Mouse (Mus musculus): ENCODE data around the gene Itfg2. TPM values are rescaled to one million over a fixed set of nuclear protein-coding genes. Genes with fewer than 3 reads are reported as not detected.

Itfg2 gene
- polyA plus RNA-seq, 2 experiments, result 29.0 to 34.5 TPM

- no peak for TF ChIP-seq POLR2A (IDR thresholded peaks at IDR 0.05; ENCODE audit: borderline replicate concordance, extremely low read depth, insufficient read depth, insufficient read length)
- WGBS, result 79% methylated on average over 16 of the region's 16 CpGs
- H3K4me2 ChIP-seq (replicated peaks; ENCODE audit: low read depth, low read length, severe bottlenecking), result no peak overlapping the region
- no peaks in the 10 kb centered on the region for H3K4me1 ChIP-seq (ENCODE audit: control insufficient read depth, insufficient read depth, low read length)
- ATAC-seq (ENCODE audit: low FRiP score, low read depth) (no peak), DNase-seq (ENCODE audit: low spot score) (no peak)
- H3K27me3 ChIP-seq (ENCODE audit: control insufficient read depth, insufficient read depth, low read length), result no peaks in the 10 kb centered on the region
- H3K9me3 ChIP-seq (ENCODE audit: control insufficient read depth, low read length), result no peaks in the 10 kb centered on the region
- H3K9ac ChIP-seq (ENCODE audit: low read depth, low read length, severe bottlenecking), result no peak overlapping the region
- H3K36me3 ChIP-seq (ENCODE audit: control insufficient read depth, insufficient read depth, low read length), result peaks cover 12% of the 10 kb centered on the region; the same call in 1 of the 2 replicates
- no peak overlapping the region for H3K4me3 ChIP-seq (replicated peaks; ENCODE audit: low read length)
- no peak overlapping the region for H3K27ac ChIP-seq (replicated peaks; ENCODE audit: low read depth, low read length)
Measured at GRCm38 (mm10) chr6:128379636-128380035, 45.1 kb downstream of the Itfg2 start.

- Histone ChIP-seq H3K36me3 (ENCODE audit: control insufficient read depth, insufficient read depth, low read length) (peaks cover 43% of the 10 kb centered on the region), H3K4me2 (replicated peaks; ENCODE audit: low read depth, low read length, severe bottlenecking) (no peak overlapping the region), H3K4me3 (replicated peaks; ENCODE audit: low read length) (no peak overlapping the region), H3K4me1 (ENCODE audit: control insufficient read depth, insufficient read depth, low read length) (no peaks in the 10 kb centered on the region), H3K9ac (ENCODE audit: low read depth, low read length, severe bottlenecking) (no peak overlapping the region), H3K27ac (replicated peaks; ENCODE audit: low read depth, low read length) (no peak overlapping the region), H3K27me3 (ENCODE audit: control insufficient read depth, insufficient read depth, low read length) (no peaks in the 10 kb centered on the region), H3K9me3 (ENCODE audit: control insufficient read depth, low read length) (no peaks in the 10 kb centered on the region)
- ATAC-seq (ENCODE audit: low FRiP score, low read depth) (no peak), DNase-seq (ENCODE audit: low spot score) (no peak)
- 81% methylated on average over 17 of the region's 17 CpGs for WGBS
- TF ChIP-seq POLR2A (IDR thresholded peaks at IDR 0.05; ENCODE audit: borderline replicate concordance, extremely low read depth, insufficient read depth, insufficient read length), result no peak
Measured at GRCm38 (mm10) chr6:128376371-128377085, 48.2 kb downstream of the Itfg2 start.

GRCm38 (mm10) chr6:128375192-128375591 lies 49.5 kb downstream of the Itfg2 start, which contains the start of the genes Tex52 and Gm44596:
Gene Tex52, plus strand, starts transcription at chr6:128375456.
Gene Gm44596, plus strand, starts transcription at chr6:128375503.
- TF ChIP-seq POLR2A (IDR thresholded peaks at IDR 0.05; ENCODE audit: borderline replicate concordance, extremely low read depth, insufficient read depth, insufficient read length), result no peak
- no peak within 1 kb of the TSS for H3K9ac ChIP-seq (ENCODE audit: low read depth, low read length, severe bottlenecking)
- DNase-seq (ENCODE audit: low spot score) (no peak), ATAC-seq (ENCODE audit: low FRiP score, low read depth) (peak; percentile 77)
- H3K4me2 ChIP-seq (replicated peaks; ENCODE audit: low read depth, low read length, severe bottlenecking), result no peak within 1 kb of the TSS
- no peaks in the 10 kb centered on the region for H3K27me3 ChIP-seq (ENCODE audit: control insufficient read depth, insufficient read depth, low read length)
- H3K9me3 ChIP-seq (ENCODE audit: control insufficient read depth, low read length), result no peaks in the 10 kb centered on the region
- WGBS, result 60% methylated on average over 6 of the region's 6 CpGs
- no peak within 1 kb of the TSS for H3K27ac ChIP-seq (replicated peaks; ENCODE audit: low read depth, low read length)
- peaks cover 56% of the 10 kb centered on the region for H3K36me3 ChIP-seq (ENCODE audit: control insufficient read depth, insufficient read depth, low read length)
- H3K4me3 ChIP-seq (replicated peaks; ENCODE audit: low read length), result no peak within 1 kb of the TSS
- H3K4me1 ChIP-seq (ENCODE audit: control insufficient read depth, insufficient read depth, low read length), result no peaks in the 10 kb centered on the region

- H3K36me3 ChIP-seq (ENCODE audit: control insufficient read depth, insufficient read depth, low read length), result peaks cover 91% of the 10 kb centered on the region
- no peak overlapping the region for H3K9ac ChIP-seq (ENCODE audit: low read depth, low read length, severe bottlenecking)
- H3K27ac ChIP-seq (replicated peaks; ENCODE audit: low read depth, low read length), result no peak overlapping the region
- ATAC-seq (ENCODE audit: low FRiP score, low read depth), result no peak
- no peak for TF ChIP-seq POLR2A (IDR thresholded peaks at IDR 0.05; ENCODE audit: borderline replicate concordance, extremely low read depth, insufficient read depth, insufficient read length)
- no peak for DNase-seq (ENCODE audit: low spot score)
- no peak overlapping the region for H3K4me2 ChIP-seq (replicated peaks; ENCODE audit: low read depth, low read length, severe bottlenecking)
- H3K9me3 ChIP-seq (ENCODE audit: control insufficient read depth, low read length), result no peaks in the 10 kb centered on the region
- no peak overlapping the region for H3K4me3 ChIP-seq (replicated peaks; ENCODE audit: low read length)
- 95% methylated on average over 5 of the region's 5 CpGs for WGBS
- no peaks in the 10 kb centered on the region for H3K4me1 ChIP-seq (ENCODE audit: control insufficient read depth, insufficient read depth, low read length)
- H3K27me3 ChIP-seq (ENCODE audit: control insufficient read depth, insufficient read depth, low read length), result no peaks in the 10 kb centered on the region
Measured at GRCm38 (mm10) chr6:128370040-128370439, 54.7 kb downstream of the Itfg2 start.

- no peak overlapping the region for H3K9ac ChIP-seq (ENCODE audit: low read depth, low read length, severe bottlenecking)
- DNase-seq (ENCODE audit: low spot score), result no peak
- peaks cover 55% of the 10 kb centered on the region for H3K36me3 ChIP-seq (ENCODE audit: control insufficient read depth, insufficient read depth, low read length)
Measured at GRCm38 (mm10) chr6:128366466-128366865, 58.3 kb downstream of the Itfg2 start.

More at GRCm38 (mm10) chr6:128366466-128366865, 58.3 kb downstream of the Itfg2 start:
- H3K27me3 ChIP-seq (ENCODE audit: control insufficient read depth, insufficient read depth, low read length), result no peaks in the 10 kb centered on the region
- no peaks in the 10 kb centered on the region for H3K9me3 ChIP-seq (ENCODE audit: control insufficient read depth, low read length)
- peaks cover 8% of the 10 kb centered on the region for H3K4me1 ChIP-seq (ENCODE audit: control insufficient read depth, insufficient read depth, low read length)
- TF ChIP-seq POLR2A (IDR thresholded peaks at IDR 0.05; ENCODE audit: borderline replicate concordance, extremely low read depth, insufficient read depth, insufficient read length), result no peak
- H3K4me3 ChIP-seq (replicated peaks; ENCODE audit: low read length), result no peak overlapping the region
- H3K4me2 ChIP-seq (replicated peaks; ENCODE audit: low read depth, low read length, severe bottlenecking), result no peak overlapping the region
- ATAC-seq (ENCODE audit: low FRiP score, low read depth), result no peak
- WGBS, result 96% methylated on average over 5 of the region's 5 CpGs
- no peak overlapping the region for H3K27ac ChIP-seq (replicated peaks; ENCODE audit: low read depth, low read length)
